Mouse (Mus musculus) ovary, adult 18-20 months (tissue): ENCODE results near the gene Th.
A peak's percentile ranks its signal among the peaks of the same experiment; 100 is the strongest.

Experiments used
- DNase-seq: peaks from one replicate; pipeline ENCODE4 v3.0.0; 2022; ENCODE audit warnings: low spot score, mixed read lengths

Gene Th

DNA sequence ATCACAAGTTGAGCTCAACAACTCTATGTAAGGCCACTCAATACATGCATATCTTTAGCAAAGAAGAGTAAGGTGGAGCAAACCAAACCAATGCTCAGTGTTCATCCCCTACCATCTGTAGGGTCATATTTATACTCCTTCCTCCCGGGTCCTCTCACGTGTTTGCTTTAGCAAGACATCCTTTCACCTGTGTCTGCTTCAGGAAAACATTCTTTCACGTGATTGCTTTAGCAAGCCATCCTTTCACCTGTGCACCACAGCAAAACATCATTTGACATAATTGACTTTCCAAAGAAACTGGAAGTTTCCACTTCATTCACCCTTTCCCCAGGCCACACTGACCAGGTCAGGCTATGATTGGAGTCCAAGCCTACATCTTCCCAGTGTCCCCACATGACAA is at the start of gene Th:
TSS of gene Th (minus strand) at position 101 of the 400 bp plus-strand sequence.
- no peak for DNase-seq

DNA sequence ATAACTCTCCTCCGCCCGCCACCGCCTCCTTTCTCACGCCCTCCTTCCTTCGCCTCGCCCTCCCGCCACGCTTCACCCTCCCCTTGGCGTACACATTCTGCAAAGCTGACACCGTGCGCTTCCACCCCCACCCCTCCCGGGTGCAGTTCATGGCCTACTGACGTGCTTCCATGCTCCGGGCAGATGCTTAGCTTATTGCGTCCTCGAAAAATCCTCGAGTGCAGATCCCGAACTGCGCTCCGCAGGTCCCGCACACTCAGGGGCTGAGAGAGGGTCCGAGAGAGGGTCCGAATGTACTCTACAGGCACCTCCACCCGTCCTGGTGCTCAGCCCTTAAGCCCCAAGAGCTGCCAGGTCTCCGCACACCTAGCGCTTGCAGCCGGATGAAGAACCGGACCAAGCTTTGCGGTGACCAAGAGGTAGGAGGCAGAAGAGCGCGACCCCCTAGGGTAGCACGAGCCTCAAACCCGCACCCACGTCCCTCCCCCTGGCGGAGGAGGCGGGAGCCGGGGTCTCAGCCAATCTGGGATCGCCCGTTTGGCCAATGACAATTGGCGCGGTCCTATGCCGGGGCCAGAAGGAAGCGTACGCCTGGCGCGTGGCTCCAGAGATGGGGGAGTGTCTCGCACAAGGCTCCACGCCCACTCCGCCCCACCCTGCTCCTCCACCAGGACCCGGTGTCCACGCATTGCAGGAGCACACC is 38.0 kb upstream of the Th start, which contains the start of gene Ascl2:
TSS of gene Ascl2 (minus strand) at position 456 of the 703 bp plus-strand sequence.
- no peak for DNase-seq

DNA sequence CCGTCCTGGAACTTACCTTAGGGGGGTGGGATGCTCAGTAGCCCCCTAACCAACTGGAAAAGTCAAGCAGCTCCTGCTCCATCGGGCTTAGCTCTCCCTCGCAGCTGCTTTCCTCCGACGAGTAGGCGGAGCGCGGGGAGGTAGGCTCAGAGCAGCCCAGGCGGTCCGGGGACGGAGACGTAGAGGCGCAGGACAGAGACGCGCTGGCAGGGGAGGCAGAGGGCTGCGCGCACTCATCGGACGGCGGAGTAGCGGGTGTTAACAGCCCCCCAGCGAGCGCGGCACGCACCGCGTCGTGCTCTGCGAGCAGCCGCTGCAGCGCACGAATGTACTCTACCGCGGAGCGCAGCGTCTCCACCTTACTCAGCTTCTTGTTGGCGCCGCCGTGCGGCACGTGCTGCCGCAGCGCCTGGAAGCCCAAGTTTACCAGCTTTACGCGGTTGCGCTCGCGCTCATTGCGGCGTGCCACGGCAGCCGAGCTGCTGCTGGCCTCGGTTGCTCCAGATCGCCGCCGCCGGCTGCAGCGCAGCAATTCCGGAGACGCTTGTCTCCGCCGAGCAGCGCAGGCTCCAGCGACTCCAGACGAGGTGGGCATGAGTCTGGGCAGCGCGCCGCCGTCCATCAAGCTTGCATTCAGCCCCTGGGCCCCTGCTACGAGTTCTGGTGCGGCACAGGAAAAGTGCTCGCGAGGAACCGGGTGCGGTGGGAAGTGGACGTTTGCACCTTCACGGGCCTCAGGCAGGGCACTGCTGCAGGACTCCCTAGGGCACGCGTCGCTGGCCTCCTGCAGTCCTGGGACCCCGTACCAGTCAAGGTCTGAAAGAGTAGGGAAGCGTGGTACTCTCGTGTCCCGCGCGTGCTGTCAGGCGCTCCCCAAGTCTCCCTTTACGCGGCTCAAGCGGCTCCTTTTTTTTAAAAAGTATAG is 37.2 kb upstream of the Th start:
- peak; percentile 29 for DNase-seq

DNA sequence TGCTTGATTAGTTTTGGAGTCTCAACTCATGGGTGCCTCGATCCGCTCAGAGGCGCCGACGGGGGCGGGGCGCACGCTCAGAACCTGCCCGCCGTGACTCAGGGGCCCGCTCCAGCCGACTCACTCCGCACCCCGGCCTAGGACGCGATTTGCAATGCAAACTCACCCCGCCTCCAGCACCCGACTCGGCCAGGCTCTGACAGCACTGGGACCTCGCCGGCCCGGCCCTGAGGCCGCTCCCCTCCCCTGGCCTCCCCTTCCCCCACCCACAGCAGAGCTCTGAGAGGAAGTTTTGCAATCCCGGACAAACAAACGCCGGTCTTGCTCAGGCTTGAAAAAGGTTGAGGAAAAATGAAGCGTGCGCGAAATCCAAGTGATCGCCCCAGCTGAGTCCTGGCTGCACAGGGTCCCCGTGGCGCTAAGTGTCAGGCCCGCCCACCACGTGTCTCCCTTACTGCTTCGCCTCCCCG is 36.5 kb upstream of the Th start:
- DNase-seq, result no peak

DNA sequence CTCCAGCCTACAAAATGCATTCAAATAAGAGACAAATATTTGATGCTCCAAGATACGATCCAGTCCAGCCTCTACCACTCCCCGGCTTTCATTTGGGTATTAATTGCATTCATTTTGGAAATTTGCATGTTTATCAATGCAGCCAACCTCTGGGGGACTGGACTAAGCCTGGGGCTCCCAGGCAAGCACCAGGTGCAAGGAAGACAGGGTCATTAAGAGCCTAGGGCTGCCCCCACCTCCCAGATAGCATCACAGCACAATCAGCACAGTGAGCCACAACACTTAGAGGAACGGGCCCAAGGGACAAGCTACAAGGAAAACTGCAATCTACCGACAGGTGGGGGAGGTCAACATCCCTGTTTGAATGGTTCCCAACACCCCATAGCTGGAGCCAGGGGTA is 28.8 kb upstream of the Th start:
- DNase-seq, result no peak

DNA sequence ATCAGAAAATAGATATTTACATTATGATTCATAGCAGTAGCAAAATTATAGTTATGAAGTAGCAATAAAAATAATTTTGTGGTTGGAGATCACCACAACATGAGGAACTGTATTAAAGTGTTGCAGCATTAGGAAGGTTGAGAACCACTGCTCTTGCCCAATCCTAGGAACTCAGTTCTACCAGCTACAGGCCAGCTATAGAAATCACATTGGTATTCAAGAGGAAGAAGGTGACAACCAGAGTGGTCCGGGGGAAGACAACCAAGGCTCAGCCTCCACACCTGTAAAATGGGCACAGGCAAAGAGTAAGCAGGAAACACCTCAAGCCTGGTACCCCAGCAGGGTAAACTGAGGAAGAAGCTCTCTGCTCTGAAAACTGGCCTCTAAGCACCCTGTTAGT is 27.9 kb upstream of the Th start:
- DNase-seq, result no peak

DNA sequence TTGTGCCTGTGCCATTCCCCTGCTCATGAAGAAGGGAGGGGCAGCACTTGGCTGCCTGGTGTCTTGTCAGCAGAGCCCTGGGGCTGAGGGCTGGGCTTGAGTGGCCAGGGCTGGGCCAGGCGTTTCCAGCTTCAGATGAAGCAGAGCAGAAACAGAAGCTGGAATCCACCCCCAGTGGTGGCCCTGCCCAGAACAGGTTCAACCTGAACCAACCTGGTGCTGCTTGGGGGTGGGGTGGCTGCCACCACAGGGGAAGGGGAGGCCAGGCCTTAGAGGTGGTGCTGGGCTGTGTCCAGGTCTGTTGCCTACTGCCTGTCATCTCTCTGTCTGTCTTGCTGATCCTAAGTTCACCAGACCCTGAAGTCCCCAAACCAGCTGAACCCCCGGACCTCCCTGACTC is 25.1 kb upstream of the Th start:
- no peak for DNase-seq

DNA sequence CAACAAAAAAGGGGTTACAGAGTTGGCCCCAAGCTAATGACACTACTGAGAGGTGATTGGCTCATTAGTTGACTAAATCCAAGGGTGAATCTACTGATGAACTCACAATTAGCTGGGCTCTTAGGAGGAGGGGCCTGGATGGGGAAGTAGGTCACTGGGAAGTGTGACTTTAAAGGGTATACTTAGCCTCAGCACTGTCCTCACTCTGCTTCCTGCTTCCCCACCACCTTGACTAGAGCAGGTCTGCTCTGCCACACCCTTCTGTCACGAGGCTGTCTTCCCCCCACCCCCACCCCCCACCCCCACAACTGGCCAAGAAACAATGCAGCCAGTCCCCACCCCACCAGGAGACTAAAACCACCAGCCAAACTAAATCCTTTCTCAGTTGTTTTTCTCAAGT is 18.6 kb upstream of the Th start:
- DNase-seq, result no peak

DNA sequence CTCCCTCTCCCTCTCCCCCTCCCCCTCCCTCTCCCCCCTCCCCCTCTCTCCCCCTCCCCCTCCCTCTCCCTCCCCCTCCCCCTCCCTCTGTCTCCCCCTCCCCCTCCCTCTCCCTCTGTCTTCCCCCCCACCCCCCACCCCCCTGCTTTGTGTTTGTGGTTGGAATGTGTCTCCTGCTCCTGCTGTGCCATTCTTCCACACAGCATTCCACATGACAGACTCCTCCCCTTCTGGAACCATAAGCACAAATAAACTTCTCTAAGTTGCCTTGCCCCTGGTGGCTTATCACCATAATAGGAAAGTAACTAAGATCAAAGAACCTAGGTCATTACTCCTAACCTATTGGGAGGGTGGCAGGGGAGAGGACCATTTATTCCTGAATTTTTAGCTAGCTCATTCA is 6.7 kb upstream of the Th start:
- no peak for DNase-seq

DNA sequence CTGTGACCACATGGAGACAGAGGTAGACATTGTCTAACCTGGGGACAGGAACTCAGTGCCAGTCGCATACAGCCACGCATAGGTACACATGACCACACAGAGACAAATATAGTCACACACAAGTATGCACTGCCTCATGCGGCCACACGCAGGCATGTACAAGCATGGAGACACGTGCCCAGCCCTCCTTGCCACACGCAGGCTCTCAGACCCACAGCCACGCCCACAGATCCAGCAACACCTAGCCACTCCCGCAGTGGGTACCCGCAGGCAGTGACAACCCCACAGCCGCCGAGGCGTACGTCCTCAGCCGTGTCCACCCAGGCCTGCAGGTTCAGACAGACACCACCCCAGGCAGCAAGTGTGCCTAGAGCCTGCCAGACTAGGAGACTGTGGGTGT is 4.8 kb upstream of the Th start:
- DNase-seq, result no peak

DNA sequence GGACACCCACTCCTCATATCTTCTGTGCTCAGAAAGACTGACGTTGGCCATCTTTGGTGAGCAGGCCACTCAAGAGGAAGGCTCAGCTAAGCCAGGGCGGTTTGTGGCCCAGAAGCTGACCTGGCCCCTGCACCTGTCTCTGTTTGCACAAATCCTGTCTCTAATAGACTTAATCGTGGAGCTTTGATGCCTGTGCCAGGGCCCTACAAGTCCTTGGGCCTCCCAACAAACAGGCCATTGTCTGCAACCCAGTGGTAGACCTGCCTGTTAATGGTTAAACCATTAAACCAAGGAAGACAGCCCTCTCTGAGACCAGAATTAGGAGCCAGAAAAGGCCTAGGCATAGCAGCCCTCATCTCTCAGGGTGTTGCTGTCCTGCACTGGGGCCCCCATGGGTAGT is 1.5 kb upstream of the Th start:
- no peak for DNase-seq

DNA sequence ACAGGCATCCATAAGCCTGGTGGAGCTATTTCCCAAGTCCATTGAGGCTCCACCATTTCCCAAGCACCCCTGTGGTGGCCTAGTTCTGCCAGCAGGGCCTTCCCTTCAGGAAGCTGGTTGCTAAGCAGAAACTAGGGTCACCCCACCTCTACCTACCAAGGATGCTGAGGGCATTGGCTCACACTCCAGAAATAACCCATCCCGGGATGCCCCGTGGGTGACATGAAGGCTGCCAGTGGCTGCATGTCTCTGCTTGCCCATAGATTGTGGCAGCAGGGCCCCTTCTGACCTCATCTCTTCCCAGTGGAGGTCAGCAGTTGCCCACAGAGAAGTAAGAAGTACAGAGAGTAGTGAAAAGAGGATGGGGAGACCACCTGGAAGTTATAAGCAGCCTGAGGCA is 1.4 kb downstream of the Th start:
- no peak for DNase-seq

DNA sequence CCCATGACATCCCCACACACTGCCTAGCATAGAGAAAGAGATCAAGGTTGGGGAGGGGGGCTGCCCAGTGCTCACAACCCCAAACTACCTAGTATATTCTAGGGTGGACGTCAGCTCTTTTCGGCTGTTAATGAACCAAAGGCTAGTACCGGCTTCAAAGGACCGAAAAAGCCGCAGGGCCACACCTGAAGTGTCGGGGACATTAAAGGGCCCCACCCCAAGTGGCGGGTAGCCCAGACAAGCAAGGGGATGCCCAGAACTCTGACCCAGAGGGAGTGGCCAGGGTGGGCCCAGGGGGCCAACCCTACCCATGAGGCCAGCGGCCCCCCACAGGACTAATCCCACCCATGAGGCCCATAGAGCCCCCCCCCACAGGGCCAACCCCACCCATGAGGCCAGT is 3.6 kb downstream of the Th start:
- DNase-seq, result no peak

DNA sequence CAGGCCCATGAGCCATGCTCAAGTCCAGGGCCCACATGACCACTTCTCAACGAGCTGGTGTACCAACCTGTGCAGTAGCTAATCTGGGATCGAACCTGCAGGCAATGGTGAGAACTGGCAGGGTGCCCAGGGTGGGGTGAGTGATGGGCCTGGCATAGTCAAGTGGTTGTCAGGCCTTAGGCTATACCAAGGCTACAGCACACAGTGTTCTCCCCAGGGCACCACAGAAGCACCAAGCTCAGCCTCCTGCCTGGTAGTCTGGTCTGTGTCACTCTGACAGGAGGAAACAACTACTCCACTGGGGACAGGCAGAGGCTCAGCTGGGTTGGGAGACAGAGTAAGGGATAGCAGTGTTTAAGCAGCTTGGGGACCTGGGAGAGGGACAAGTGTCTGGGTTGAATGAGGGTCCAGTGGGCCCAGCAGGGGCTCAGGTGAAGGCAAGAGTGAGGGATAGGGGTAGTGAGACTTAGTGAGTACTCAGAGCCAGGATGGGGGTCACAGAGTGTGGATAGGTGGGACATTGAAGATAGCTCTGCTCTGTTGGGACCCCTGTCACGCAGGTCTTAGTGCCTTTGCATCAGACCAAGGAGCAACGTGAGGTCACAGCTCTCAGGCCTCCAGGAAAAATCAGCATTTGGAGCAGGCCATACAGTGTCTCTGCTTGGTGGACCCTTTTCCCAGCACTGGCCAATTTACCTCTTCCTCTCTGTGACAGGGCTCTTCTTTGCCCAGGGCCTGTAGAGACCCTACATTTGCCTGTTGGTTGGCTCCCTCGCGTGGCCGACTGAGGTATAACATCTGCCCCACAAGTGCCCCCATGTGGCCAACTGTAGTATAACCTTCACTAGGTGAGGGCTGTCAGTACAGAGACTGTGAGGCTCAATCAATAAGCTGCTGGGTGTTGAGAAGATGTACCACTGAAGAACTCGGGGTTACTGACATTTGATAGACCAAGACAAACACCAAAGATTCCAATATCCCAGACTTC is 12.0 kb downstream of the Th start:
- DNase-seq, result peak; percentile 29

DNA sequence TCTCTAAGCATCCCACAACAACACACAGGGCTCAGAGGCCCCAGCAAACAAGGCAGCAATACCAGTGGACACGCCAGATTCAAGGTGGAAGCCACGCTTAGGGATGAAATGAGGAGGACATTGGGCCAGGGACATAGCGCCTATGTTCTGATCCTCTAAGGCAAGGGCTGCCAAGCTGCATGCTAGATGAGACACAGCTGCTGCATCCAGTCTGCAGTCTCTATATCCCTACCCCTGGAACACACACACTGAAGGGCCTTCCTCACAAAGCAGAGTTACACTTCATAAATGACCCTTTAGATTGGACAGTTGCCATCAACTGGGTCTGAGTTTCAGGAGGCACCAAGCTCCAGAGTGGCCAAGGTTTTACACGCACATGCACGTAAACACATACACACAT is 13.3 kb downstream of the Th start:
- no peak for DNase-seq

DNA sequence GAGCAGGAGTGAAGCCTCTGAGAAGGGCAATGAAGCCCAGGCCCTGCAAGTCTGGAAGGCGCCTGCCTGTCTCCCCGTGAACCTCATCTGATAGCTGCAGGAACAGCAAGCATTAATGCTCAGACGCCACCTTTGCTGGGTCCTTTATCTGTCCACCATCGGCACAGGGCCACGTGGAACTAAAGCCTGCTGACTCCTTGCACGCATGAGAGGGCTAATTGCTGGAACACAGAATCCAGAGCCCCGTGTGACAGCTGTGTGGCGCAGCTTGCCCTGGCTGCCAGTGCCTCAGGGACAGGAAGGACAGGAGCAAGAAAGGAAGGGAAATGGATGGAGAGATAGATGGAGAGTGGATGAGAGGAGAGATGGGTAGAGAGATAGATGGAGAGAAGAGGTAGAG is 14.8 kb downstream of the Th start:
- no peak for DNase-seq

DNA sequence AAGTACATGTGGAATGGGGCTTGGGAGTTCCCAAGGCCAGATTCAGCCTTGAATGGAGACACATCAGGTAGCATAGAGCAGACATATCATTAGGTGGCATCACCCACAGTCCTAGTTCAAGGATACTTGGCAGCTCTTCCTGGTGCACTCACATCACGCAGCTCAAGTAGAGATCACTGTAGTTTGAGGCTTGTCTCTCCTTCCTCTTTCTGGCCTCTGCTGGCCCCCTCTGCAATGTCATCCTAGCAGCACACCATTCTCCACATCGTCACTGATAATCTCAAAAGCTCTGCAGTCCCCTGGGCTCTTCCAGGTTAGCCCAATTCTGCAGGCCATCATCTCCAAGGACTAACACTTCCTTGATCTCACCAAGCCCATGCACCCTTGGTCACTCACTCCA is 19.2 kb downstream of the Th start:
- no peak for DNase-seq

DNA sequence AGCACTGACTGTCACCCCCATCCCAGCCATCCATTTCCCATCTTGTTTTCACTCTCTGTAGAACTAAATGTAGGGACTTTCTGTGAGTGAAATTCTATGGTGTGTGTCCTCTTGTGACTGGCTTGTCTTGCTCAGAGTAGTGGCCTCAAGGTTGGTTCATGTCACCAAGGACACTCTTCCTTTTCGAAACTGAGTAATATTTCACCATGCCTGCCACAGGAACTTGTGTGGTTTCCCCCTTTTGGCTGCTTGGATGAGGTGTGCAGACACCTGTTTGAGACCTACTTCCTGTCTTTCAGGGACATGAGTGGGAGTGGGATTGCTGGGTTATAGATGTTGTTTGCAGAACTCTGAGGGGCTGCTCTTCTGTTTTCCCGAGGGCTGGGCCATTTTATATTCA is 20.8 kb downstream of the Th start:
- DNase-seq, result no peak

DNA sequence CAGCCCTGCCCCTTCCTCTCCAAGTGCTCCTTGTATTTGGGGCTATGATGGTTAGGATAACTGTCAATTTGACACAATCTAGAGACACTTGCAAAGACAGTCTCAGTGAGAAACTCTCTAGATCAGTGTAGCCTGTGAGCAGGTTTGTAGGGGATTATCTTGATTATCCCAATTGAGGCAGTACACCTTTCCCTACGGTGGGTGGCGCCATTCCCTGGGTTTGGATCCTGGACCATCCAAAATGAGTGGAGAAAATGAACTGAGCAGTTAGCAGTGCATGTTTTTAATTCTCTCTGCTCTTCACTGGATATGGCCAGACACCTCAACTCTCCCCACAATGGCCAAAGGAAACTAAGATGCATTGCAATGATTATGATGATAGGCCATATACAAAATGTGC is 21.3 kb downstream of the Th start:
- DNase-seq, result no peak

DNA sequence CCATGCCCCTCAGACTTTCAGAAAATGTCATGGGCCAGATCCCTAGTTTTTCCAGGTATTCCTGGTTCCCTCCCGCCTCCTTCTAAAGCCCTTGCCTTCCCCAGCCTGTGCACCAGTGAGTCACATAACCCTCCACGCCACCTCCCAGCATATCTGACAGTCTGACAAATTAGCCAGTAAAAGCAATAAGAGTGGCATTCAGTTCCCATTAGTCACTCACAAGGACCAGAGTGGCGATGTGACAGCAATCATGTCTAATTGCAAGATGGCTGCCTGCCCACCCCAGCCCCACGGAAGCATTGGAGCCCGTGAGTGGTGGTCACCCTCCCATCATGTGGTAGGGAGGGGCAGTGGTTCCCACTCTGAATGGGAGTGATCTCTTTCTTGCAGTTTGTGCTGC is 25.3 kb downstream of the Th start:
- no peak for DNase-seq

DNA sequence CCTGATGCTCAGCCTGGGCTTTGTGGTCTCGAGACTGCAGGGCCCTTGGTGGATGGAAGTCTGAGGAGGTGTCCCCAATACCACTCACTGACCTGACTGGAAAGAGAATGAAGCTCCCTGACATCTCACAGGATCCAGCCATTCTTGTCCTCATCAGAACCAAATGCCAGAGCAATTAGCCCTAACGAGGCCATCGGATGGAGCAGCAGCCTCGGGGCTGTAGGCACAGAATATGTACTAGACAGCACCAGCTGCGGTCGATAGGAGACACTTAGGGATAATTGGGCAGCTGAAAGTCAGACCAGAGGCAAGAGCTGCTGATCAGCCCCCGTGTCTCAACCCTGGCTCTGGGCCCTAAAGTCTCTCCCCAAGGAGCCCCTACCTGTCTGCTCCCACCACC is 26.6 kb downstream of the Th start:
- DNase-seq, result no peak

DNA sequence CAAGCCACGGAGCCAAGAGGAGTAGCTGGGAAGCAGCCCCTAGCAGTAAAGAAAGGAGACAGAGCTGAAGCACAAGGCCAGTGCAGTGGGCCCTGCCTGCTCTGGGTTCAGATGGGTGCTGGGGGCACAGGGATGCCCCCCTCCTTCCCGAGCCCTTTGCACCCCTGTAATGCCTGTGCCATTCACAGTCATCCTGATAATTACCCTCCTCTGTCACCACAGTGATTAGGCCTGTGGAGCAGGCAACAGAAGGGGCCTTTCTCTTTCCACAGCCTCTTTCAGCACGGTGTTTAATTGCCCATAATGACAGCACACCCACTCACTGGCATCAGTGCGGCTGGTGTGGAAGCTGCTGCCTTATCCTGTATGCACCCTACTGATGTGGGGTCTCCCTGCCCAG is 28.0 kb downstream of the Th start:
- DNase-seq, result no peak
